Mouse (Mus musculus) ZHBTc4 (cell line): Measurements from ENCODE around the gene Pik3r6.
A peak's percentile ranks its signal among the peaks of the same experiment; 100 is the strongest.

ENCODE experiments used
- DNase-seq: peaks from one replicate; pipeline ENCODE4 v3.0.0-alpha.2; 2011; ENCODE audit warnings: low read depth, low spot score

The Pik3r6 gene

GRCm38 (mm10) chr11:68533971-68534475 is 31.2 kb downstream of the Pik3r6 start:
- DNase-seq: no peak

- DNase-seq: no peak
Observed at GRCm38 (mm10) chr11:68536026-68536425, 33.2 kb downstream of the Pik3r6 start.

DNA sequence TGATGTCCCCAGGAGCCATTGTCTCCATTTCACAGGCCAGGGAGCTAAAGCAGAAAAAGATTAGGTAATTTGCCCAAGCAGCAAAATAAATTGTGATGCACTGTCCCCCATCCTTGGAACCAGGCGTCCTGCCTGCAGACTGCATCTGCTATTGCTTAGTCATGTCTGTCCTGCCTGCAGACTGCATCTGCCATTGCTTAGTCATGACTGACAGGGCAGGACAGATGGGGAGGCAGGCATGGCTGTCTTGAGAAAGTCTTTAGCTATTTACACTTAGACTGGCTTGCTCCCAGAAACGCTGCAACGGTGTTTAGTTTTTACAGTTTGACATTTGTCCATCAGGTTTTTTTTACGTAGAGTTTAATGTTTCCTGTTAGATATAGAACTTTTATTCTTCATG is 33.6 kb downstream of the Pik3r6 start:
- peak; percentile 49 for DNase-seq

DNA sequence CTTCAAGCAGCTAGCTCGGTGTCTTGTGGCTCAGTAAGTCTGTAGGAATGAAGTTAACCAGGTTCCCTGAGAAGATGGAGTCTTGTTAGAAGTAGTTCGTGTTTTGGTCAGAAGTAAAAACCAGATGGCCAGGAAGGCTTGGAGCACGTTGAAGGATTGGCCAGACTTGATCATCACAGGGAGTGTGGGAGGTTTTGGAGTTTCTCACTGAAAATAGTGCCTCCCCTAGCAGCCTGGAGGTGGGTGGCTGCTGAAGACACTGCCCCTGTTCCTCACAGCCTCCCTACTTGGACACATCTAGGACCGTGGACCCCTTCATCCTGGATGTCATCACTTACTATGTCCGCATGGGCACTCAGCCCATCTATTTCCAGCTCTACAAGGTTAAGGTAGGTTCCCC is 36.8 kb downstream of the Pik3r6 start:
- no peak for DNase-seq

DNA sequence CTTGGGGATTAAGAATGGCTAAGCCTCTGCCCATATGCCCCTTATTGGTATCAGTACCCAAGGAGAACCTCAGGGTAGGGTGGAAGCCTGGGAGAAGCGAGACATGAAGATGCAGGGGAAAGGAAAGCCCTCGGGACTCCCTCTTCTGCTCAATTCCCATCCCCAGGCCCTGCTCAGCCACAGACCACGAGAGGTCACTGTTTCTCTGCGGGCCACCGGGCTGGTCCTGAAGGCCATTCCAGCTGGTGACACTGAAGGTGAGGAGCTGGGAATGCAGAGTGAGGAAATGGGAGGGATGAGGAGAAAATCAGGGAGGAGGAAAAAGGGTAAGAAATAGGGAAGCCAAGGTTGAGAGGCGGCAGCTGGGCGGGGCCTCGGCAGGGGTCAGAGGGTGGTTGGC is 41.7 kb downstream of the Pik3r6 start:
- no peak for DNase-seq

GRCm38 (mm10) chr11:68545172-68545571 is 42.4 kb downstream of the Pik3r6 start:
- no peak for DNase-seq

GRCm38 (mm10) chr11:68545682-68546222 is 42.9 kb downstream of the Pik3r6 start:
- no peak for DNase-seq

DNA sequence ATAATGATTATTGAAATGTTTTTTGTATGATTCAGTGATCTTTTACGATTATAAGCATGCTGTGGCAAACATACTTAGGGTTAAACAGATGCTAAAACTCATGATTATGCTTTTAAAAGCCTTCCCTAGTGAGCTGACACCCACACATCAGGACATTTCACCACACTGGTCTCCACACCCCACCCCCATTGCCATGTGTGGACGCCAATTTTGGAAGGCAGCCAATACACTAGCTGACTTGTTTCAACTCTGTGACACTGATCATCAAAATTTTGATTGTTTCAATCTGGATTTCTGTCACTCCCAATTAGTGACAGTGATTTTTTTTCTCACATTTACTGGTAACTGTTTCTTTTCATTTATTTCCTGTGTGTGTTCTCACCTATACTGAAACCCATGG is 44.7 kb downstream of the Pik3r6 start:
- DNase-seq: no peak

DNA sequence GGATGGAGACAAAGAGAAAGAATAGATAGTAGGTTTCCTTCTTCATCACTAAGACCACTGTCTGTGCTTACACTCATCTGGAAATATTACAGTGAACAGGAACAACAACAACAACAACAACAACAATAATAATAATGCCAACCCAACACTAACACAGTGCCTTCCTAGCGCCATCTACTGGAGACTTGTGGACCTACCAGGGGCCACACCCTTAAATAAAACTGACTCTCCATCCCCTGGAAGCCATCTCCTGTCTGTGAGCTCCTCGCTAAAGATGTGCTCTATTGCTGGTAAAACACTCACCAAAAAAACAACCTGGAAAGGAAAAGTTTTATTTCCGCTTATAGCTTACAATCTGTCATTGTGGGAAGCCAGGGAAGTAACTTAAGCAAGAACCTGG is 46.8 kb downstream of the Pik3r6 start:
- no peak for DNase-seq

GRCm38 (mm10) chr11:68550358-68550757 is 47.5 kb downstream of the Pik3r6 start:
- peak; percentile 55 for DNase-seq

DNA sequence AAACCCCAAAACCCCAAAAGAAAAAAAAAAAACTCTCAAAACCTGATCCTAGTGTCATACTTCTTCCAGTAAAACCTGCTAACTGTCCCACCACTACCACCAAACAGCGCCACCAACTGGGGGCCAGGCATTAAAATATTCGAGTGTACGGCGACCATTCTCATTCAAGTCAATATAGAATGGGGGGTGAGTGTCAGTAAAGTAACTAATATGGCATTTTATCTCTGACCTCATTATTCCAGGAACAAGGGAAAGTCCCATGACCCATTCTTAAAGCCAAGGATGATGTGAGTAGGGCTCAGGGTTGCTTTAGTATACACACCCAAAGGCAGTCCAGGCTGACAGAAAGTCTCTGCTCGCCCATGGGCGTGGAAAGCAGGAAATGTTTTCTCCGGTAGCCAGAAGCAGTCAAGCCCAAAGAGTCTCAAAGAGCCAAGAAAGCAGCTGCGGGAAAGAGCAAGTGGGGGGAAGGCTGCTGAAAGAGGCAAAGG is 51.2 kb downstream of the Pik3r6 start:
- DNase-seq: peak; percentile 72

- peak; percentile 43 for DNase-seq
Observed at GRCm38 (mm10) chr11:68555918-68556584, 53.2 kb downstream of the Pik3r6 start, which contains the start of gene Mfsd6l. Mfsd6l (plus strand) TSS chr11:68556186.

GRCm38 (mm10) chr11:68559546-68559945 is 56.7 kb downstream of the Pik3r6 start:
- peak; percentile 44 for DNase-seq

GRCm38 (mm10) chr11:68561957-68562950 is 59.4 kb downstream of the Pik3r6 start:
- DNase-seq: no peak

DNA sequence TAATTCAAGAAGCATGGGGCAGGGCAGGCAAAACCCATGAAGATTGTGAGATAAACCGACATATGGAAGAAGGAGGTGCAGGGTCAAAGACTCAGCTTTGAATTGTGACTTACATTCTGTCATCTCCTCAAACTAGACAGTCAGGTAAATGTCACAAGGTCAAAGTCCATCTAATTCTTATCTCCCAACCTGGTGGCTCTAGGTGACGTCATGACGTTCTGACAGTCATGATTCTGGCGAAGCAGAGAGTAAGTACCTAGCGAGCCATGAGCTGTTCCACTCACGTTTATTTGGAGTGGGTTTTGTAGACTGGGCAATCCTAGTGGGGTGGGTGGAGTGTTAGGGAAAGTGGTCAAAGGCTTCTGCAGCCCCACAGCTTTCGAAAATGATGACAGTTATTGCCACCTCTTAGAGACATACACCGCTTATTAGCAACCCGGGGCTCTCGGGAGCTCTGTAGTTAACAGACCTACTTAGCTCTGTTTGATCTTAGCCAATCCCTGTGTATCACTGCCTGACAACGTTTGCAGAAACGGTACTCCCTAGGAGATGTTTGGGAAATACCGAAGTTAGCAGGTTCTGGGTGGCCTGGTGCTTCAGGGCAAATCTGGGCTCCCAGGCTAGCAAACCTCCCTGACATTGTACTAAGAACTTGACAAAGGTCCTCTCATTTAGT is 61.7 kb downstream of the Pik3r6 start:
- DNase-seq: no peak

DNA sequence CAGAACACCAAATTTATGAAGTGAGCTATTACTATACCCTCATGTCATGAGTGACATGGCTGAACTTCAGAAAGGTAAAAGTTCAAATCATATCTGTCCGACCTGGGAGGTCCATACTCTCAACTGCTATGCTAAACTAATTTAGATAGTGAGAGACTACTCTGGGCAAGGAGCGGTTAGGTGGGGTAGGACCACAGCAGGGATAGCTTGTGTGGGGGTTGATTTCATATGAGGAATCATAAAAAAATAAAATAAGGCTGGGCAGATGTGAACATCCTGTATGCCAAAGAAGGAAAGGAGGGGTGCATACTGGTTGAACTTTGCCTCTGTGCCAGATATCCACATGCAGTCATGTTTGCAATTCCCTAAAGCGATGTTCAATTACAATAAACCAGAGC is 62.2 kb downstream of the Pik3r6 start:
- DNase-seq: no peak

- DNase-seq: peak; percentile 72
Observed at GRCm38 (mm10) chr11:68566447-68567059, 63.7 kb downstream of the Pik3r6 start.

DNA sequence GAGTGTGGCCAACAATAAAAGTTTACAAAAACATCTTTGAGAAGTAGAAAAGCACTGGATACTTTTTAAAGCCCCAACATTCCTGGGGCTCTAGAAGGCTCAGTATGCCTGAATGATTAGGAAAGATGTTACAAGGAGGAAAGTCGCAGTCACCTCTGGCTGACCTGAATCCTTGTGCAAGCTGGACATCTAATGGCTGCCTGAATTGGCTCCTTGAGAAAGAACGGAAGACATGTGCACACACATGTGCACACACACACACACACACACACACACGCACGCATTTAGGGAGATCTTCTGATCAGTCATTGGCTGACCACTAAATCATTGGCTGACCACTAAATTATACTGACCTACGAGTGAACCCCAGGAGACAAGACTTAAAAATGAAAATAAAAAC is 68.0 kb downstream of the Pik3r6 start:
- no peak for DNase-seq

GRCm38 (mm10) chr11:68577076-68577475 is 74.3 kb downstream of the Pik3r6 start:
- DNase-seq: no peak

- peak; percentile 16 for DNase-seq
Observed at GRCm38 (mm10) chr11:68579462-68579881, 76.7 kb downstream of the Pik3r6 start.

DNA sequence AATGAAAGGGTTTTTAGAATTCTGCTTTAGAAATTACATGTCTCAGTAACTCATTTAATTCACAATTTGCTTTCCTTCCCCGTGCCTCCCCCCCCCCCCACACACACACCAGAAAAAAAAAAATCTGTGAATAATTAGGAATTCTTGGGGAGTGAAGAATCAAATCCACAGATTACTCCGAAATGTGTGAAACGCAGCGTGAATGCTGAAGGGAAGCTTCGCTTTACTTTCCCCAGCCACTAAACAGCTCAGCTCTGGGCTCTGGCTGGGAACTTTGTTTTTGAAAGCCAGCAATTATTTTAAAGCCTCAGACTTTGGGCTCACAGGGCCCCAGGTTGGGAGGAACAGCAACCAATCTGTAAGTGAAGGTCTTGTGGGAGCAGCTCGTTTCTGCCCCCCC is 77.7 kb downstream of the Pik3r6 start:
- DNase-seq: no peak
